Mouse (Mus musculus): Measurements from ENCODE around the gene Srpr. TPM values are rescaled to one million over a fixed set of nuclear protein-coding genes. Genes with fewer than 3 reads are reported as not detected.
A peak's percentile ranks its signal among the peaks of the same experiment; 100 is the strongest.

Srpr gene
- total RNA-seq (2021) = 100 to 1,000 TPM; 156 to 190 TPM
- long read RNA-seq, experiment 1, transcript Srpr-201 (14 exons, 2,993 nt) = major isoform, 158 of 238 reads
- long read RNA-seq, experiment 1, partial matches to known transcripts = 65 of 238 reads
- long read RNA-seq, experiment 1, other reads (novel, unspliced or antisense) = 15 of 238 reads
- long read RNA-seq, experiment 2, transcript Srpr-201 (14 exons, 2,993 nt) = major isoform, 283 of 330 reads
- long read RNA-seq, experiment 2, partial matches to known transcripts = 34 of 330 reads
- long read RNA-seq, experiment 2, other reads (novel, unspliced or antisense) = 13 of 330 reads

DNA sequence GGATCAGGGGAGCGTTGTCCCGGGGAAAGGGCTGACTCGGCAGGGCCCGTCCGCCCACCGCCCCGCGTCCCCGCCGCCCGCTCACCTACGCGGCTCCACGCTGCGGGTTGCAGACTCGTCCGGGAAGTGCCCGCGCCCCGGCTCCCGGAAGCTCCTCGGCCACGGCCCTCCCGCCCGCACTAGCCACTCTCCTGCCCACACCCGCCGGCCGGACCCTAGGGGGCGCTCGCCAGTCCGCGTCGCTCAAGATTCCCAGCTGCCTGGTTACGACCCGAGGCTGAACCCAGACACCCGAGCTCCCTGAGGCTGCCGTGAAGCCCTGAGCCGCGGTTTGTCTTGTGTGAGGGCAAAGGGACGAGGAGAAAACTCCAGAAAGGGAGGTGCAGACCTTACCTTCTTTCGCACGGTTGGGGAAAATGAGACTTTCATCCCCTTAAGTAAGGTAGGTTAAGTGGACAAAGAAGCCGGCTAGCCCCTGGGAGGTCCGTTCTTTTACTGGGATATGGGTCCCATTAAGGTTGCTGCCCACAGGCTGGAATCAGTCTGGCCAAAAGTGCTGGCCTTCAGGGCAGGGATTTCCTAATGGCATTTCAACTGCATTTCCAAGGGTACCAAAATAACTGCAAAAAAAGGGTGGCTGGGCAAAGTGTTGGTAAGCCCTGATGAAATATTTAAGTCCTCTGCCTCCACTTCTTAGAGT is at the start of gene Srpr, which contains the start of gene Tirap:
TSS of gene Srpr (plus strand) at position 404 of the 700 bp plus-strand sequence.
TSS of gene Tirap (minus strand) at position 520 of the 700 bp plus-strand sequence.
- peak; percentile 91 for DNase-seq

- DNase-seq = no peak
These were observed 47.1 kb upstream of the Srpr start for GRCm38 (mm10) chr9:35152923-35153322.

GRCm38 (mm10) chr9:35156002-35156710 is 43.8 kb upstream of the Srpr start:
- DNase-seq = peak; percentile 65

GRCm38 (mm10) chr9:35156862-35157261 is 43.1 kb upstream of the Srpr start:
- DNase-seq = no peak

DNA sequence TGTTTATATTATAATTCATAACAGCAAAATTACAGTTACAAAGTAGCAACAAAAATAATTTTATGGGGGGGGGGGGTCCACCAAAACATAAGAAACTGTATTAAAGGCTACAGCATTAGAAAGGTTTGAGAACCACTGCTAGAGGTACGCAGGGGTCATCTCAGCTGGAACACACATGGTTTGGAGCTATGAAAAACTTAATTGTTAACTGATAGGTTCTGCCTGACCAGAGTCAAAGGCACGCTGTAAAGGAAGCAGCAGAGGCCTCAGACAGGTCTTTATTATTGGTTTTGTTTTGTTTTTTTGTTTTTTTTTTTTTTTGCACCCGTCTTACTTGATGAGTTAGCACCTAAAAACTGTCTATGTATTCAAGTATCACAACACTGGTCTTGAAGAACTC is 41.5 kb upstream of the Srpr start:
- no peak for DNase-seq

DNA sequence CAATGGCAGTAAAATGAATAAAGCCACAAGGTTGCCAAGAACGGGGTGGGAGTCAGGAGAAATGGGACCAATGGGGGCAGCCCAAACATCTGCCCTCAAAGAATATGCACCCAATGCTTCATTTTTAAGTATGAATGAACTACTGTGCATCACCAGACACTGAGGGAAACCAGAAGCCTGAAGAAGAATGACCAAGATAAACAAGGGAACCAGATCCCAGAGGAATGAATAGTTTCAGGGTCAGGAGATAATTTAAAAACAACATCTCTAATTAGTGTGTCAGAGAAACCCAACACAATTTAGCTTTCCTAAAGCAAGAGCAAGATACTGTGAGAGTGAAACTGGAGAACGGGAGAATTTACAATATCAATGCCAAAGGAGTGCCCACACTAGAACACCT is 39.3 kb upstream of the Srpr start:
- no peak for DNase-seq

DNA sequence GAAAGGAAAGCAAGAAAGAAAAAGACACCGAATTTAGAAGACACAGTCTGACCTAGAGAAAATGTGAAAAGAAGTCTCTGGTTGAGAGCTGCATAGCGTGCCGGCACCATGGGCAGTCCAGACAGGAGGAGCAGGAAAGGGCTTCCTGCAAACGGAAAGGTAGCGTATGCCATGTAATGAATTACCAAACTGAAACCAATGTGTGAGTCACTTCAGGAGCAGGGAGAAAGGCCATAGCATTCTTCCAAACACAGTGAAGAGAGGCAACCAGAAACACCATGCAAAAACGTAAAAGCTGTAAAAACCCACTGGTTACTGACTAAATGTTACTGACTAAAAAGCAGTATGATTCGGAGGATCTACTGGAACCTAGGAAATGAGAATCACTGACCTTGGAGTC is 38.3 kb upstream of the Srpr start:
- DNase-seq = no peak

GRCm38 (mm10) chr9:35163011-35163690 is 36.8 kb upstream of the Srpr start:
- peak; percentile 87 for DNase-seq

DNA sequence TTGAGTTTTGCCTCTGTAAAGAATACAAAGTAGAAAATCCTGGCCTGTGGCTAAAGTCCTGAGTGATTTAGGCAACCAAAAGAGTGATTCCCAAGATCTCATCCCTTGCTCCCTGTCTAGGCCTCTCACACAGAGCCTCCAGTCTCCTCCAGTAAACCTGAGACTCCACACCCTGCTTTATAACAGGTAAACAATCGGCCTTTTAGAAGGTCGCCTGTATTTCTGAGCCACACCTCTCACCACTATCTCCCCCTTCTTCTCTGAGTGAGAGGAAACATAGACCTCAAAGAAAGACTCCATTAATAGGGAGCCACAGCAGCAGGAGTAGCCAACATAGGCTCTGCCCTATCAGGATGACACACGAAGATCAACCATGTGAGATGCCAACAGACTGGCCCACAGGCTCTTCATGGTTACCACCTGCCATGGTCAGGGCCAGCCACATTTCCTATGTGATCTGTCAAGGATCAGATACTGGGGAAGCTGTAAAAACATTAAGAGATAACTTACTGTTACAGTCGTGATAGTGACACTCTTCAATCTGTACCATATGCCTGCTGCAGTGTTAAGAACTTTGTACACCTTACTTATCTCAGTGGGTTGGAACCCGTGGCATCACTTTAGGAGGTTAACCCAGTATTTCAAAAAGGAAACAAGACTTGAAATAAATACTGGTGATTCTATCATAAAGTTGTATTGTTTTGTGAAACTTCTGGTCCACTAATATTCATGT is 35.7 kb upstream of the Srpr start:
- DNase-seq = no peak

DNA sequence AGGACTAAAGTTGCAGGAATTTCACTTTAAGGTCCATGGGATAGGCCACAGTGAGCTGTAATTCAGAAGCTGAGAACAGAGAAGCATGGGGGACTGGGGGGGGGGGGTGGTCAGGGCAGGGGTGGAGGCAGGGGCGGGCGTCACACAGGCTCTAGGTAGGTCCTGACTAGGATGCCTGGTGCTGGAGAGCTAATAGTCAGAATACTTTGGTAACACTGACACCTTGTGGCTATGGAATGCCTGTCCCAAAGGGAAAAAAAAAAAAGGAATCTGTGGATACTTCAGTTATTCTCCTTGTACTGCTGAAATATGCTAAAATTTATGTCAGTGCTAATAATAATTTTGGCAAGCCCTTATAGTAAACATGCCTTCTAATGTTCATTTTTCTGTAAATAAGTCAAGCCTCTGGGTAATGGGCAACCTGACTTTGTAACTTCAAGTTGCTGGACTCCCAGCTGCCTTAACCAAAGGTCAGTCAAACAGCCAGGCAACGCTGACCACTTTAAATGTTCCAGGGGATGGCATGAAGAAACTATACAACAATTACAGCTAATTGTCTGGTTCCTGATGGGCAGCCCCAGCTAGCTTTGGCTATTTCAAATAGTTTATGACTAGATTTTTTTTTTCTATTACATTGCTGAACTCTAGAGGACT is 33.7 kb upstream of the Srpr start:
- DNase-seq = no peak

DNA sequence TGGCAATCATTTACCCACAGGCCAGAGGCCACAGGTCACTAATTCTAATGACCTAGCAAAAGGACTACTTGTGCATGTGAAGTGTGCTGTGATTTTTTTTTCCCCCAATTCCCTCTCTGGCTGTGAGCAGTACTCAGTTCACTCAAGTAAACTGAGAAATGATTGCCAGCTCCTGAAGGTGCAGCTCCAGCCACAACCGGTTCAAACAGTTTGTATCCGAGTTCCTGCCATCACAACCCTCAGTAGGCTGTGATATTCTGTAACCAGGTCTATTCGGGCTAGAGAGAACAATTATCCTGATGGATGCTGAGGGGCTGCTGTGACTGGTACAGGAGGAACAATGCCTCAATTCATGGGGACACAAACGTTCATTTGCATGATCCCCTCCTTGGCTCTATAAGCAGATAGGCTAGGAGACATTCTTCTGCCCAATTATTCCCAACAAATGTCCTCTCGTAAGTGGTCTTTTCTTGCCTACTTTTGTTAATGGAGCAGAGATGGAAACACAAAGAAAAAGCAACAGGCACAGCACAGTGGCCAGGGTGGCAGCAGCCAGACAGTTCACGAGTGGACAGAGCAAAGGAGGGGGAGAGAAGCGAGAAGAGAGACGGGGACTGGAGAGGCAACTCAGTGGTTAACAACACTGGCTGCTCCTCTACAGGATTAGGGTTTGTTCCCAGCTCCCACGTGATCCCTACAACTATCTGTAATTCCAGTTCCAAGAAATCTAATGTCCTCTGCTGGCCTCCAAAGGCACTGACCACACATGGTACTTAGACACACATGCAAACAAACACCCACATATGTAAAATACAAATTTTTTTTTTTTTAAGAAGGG is 33.0 kb upstream of the Srpr start:
- DNase-seq = no peak

DNA sequence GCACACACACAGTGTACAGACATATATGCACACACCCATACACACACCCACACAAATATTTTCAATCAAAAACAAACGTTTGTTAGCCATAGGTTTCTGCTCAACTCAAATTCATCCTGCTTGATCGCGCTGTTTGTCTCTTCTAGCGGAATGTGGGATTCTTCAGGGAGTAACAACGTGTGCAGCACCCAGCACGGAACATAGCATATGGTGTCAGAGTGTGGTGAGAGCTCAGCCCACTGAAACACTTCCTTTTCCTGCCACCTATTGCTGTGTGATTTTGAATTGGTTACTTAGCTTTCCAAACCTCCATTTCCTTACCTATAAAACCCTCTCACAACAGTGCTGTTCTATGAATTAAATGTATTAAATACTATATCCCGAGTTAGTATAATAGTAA is 29.9 kb upstream of the Srpr start:
- DNase-seq = no peak

- DNase-seq = no peak
These were observed 26.6 kb upstream of the Srpr start for GRCm38 (mm10) chr9:35173331-35173730.

GRCm38 (mm10) chr9:35175251-35176123 is 24.5 kb upstream of the Srpr start, which contains the start of gene Dcps:
Gene Dcps (minus strand): TSS chr9:35176061.
- DNase-seq = peak; percentile 91

- no peak for DNase-seq
These were observed 23.8 kb upstream of the Srpr start for GRCm38 (mm10) chr9:35176124-35176659.

DNA sequence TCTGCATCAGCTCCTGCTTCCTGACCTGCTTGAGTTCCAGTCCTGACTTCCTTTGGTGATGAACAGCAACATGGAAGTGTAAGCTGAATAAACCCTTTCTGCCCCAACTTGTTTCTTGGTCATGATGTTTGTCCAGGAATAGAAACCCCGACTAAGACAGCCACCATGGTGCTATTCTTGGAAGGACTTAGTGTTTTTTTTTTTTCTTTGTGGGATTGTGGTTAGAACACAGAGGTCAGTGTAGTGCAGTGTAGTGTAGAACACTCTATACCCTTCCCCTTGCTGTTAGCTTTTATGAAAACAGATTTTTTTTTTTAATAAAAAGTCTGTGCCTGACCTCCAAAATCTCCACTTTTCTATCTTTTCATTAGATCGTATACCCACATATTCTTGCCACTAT is 17.1 kb upstream of the Srpr start:
- no peak for DNase-seq

GRCm38 (mm10) chr9:35183359-35183758 is 16.6 kb upstream of the Srpr start:
- DNase-seq = no peak

DNA sequence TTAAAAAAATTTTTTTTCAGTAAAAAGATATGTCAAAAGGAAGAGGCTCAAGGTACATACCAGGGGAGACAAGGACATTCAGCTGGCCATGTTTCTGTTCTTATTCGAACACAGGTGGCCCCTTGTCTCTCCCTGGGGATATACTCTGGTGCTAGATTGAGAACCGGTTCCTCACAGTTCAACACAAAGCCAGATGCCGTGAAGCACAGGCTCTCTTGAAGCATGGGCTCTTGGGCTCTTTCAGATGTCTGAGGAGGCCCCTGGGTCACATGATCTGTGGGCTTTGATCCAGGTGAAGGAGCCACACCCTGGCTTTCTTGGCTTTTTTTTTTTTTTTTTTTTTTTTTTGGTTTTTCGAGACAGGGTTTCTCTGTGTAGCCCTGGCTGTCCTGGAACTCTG is 13.5 kb upstream of the Srpr start:
- DNase-seq = no peak

GRCm38 (mm10) chr9:35187351-35187903 is 12.5 kb upstream of the Srpr start:
- DNase-seq = no peak
